Mouse (Mus musculus) left cerebral cortex, adult 9 months (tissue): ENCODE measurements around the gene Oprm1.

ENCODE experiments used
- DNase-seq, 2 experiments: peaks; one replicate each; pipeline ENCODE4 v3.0.0; 2022; ENCODE audit warnings: low spot score in 2 of 2

The Oprm1 gene

DNA sequence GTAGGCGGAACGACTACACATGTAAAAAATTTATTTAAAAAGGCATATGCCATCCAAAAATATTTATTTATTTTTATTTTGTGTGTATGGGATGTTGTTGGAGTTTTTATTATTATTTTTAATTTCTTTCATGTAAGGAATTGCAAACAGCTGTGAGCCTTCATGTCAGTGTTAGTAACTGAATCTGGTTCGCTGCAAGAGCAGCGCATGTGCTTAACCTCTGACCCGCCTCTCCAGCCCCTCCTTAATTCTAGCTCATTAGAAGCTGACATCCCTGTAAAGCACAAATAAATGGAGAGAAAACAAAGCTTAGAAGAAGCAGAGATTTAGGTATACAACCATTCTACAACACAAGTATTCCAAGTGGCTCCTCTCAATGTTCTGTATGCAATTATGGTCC lies 285.6 kb downstream of the Oprm1 start:
- DNase-seq, result no peak

DNA sequence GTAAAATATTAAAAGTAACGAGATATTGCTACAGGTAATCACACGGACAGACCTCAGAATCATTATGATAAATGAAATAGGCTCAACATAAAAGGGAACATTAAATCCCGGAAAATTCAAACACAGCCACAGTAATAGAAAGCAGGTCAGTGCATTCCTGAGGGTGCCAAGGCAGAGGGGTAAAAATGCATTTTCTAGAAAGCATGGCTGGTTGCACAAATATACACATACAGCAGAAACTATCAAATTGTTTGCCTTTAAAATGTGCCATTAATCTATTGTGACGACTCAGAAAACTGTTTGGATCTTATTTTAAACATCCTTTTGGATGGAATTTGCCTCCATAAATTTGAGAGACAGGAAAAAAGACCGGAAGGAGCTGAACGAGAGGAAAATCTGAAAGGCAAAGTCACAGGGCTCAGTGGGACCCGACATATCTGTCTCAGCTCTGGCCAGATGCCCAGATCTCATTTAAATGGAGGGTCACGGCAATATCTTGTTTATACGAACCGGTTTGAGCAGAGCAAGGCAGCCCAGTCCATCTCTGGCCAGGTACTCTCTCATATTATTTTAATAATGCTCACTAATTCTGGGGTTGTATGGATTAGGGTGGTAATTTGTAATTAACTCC lies 289.1 kb downstream of the Oprm1 start:
- DNase-seq, result no peak

DNA sequence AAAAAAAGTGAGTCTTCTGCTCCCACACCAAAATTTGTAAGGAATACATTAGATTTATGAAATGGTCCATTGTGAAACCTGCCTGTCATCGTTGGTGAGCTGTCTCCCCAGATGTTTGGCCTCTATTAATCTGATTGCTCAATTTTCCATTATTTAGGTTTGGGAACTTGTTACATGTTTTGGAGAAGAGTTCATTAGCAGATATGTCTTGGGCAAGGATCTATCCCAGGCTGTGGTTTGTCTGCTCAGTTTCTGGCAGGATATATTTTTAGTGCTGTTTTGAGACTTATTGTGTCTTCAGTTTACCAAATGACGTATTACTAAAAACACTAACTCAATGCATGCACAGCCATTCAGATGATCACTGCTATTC lies 289.6 kb downstream of the Oprm1 start:
- DNase-seq, result no peak

DNA sequence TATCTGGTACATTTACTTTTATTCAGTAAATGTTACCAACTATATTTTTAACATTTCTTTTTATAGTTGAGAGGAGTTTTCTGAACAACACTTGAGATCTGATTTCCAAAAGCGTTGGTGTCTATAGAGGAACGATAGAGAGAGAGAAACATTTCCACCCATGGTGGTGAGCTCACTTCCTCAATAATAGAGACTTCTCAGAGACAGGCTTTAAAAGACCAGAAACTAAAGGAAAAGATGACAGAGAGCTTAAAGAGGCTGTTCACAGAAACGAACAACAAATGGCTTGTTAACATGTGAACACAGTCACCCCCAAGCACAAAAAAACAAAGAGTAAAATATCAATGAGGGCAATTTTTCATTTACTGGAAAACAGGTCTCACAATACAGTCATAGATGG lies 291.6 kb downstream of the Oprm1 start:
- no peak for DNase-seq

DNA sequence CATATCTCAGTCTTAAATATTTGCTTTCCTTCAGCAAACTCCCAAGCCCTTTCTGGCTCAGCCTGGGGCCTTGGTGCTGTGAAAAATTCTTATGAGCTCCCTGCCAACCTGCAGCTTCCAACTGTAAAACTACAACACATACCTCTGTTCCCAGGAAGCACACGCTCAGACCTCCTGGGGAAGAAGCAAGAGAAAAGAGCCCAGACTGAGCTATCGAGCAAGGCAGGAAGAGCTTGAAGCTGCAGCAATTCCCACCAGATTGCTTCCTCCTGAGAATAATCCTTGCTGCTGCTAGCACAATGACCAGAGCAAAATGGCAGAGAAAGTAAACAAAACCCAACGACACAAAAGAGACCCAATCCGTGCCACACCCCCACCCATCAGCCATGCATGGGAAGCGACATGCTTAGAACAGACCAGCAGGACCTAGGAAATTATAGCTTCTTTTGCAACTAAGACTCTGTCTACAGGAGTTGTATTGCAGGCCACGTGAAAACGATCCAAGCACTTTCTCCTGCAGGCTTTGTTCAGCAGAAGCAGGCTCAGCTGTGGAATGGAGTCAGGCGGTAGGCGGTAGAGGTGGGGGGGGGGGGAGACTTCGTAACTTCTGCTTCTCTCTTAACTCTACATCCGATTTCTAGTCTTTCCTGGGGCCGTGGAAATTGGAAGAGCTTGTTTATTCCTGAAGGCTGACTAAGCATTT lies 294.2 kb downstream of the Oprm1 start, which contains the start of gene Ipcef1:
Ipcef1 (minus strand) TSS at position 164 of the 703 bp plus-strand sequence.
- no peak for DNase-seq

DNA sequence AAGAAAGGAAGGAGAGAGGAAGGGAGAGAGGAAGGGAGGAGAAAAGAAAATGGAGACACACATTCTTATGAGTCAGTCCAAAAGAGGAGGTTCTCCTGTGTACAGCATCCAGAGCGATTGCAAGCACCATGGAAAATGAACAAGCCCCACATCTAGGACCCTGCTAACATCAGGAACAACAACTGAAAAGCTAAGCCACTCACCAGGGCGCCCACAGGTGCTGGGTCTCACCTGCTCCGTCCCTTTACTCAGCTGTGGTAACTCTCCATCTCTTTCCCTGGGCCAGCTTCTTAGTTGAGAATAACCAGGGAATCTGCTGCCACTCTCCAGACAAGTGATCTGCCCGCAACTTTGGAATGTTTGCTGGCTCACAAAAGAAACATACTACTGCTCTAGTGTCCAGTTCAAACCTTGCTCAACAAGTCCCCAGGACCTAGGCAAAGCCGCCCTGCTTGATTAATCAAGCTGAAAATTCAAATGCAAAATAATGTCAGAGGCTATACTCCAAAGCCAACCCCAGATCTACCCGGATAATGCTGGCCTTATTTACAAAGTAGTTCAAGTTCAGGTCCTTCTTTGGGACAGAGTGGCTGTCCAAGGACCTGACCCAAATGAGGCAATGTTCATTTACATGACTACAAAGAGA lies 296.4 kb downstream of the Oprm1 start:
- DNase-seq, result no peak

DNA sequence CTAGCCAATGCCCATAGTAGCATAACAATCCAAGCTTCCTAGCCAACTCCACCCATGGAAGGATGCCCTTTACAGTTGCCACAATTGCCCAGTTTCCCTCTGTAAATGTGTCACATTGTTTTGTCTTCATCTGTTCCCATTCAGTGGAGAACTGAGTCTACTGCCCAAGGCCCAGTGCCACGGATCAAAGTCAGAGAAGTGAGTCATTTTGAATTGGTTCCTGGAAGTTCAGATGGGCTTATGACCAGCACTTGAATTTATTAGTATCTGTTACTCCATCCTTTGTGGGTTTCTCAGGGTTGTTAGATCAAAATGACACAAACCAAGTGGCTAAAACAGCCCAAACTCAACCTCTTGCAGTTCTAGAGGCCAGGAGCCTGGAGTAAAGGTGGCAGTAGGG lies 299.2 kb downstream of the Oprm1 start:
- no peak for DNase-seq

DNA sequence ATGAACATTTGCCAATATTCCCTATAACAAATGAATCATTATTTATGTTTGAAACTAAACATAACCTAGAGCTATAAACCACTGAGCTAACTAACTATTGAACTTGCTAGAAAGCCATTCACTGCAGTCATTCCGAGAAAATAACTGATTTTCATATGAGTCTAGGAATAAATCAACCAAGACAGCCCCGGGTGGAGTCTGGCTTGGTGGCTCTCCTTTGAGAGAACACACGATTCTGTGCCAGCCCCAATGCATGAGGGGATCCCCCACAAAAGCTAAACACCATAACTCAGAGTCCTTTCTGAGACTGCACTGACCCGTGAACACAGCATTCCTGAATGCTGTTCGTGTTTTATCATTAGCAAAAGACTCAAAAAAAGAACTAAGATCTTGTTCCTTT lies 302.0 kb downstream of the Oprm1 start:
- DNase-seq, result no peak

DNA sequence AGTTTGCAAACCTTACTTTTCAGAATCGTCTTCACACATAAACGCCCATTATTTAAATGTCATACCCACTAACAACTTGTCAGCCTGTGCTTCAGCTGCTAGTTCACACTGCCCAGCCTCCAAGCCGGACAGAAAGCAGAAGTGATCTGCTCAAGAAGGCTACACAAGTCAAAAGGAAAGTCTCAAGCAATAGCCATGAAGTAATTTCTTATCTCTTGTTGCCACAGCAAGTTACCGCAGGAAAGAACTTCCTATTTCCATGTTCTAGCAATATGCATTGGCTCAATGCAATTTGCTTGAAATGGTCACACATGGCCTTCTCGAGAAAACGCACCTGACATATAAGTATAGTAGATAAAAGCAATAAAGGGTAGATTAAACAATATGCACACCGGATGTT lies 304.7 kb downstream of the Oprm1 start:
- DNase-seq, result no peak

DNA sequence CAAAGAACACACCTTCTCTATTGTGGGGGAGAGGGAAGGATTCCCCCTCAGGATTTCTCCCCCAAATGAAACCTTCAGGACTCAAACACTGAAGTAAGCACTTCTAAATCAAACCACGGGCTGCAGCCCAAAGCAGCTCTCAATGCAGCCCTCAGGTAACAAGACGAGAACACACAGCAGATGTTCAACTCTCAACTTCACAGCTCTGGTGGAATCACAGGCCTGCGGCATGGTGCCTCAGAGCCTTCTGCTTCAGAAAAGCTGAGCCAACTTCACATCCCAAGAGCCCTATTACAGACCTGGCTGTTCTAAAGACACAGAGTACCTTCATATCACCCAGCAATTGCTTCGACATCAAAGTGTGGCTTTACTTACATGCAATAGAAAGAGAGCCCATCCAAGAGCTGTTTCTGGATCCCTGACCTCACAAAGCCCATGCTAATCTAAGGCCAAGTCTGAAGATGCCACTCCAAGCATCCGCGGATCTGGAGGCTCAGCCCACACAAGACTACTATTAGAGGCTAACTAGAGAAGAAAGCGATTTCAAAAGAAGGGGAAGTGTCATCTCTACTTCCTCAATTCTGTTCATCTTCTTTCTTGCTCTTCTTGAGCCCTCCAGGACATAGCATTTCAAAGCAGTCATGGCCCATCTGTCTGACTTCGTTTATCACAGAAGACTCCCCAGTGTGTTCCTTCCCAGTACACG lies 305.6 kb downstream of the Oprm1 start:
- DNase-seq, result peak; percentile 26 to 37

DNA sequence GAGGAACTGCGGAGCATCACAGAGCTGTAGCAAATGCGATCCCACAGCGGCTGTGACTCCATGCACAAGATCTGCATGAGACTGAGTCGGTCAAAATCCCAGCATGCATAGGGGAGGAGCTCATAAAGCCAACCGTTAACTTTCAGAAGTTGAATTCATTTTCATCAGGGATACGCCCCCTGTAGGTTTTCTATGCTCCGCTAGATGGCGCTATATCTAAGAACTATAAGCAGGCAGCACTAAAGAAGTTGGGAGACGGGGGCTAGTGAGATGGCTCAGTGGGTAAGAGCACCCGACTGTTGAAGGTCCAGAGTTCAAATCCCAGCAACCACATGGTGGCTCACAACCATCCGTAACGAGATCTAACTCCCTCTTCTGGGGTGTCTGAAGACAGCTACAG lies 310.3 kb downstream of the Oprm1 start:
- DNase-seq, result no peak

- no peak for DNase-seq
These were observed 310.8 kb downstream of the Oprm1 start for GRCm38 (mm10) chr10:7069090-7069489.

GRCm38 (mm10) chr10:7070100-7070835 lies 312.0 kb downstream of the Oprm1 start:
- no peak for DNase-seq

DNA sequence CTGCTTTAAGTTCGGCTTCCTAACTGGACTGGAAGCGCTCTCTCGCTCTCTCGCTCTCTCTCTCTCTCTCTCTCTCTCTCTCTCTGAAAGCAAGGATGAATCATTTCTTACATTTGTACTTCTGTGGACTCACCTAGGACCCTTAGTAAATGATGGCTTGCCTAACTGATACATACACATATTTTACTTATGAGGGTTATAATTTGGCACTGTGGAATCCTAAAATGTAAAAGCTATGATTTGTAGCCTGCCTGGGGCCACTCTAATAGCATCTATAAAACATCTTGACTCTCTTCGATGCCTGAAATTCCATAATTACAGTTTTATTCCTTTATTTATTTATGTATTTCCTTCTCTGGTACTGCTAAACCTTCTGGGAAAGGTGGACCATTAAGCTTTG lies 312.6 kb downstream of the Oprm1 start:
- no peak for DNase-seq

GRCm38 (mm10) chr10:7074231-7074630 lies 315.9 kb downstream of the Oprm1 start:
- no peak for DNase-seq

DNA sequence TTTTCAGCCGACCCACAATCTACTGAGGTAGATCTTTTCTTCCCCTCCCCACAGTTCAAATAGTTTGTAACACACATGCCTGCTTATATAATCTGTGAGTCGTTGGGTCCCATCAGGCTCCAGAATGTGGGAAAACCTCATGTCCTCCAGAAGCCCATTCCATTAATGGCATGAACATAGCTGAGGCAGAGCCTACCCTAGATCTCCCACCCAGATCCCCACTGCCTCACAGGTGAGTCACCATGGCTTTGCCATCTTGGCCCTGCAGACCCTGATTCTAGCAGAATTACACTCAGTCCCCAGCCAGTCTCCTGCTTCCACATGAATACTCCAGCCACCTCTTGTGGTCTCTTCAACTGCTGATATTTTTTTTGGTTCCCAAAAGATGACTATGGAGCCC lies 317.4 kb downstream of the Oprm1 start:
- no peak for DNase-seq

DNA sequence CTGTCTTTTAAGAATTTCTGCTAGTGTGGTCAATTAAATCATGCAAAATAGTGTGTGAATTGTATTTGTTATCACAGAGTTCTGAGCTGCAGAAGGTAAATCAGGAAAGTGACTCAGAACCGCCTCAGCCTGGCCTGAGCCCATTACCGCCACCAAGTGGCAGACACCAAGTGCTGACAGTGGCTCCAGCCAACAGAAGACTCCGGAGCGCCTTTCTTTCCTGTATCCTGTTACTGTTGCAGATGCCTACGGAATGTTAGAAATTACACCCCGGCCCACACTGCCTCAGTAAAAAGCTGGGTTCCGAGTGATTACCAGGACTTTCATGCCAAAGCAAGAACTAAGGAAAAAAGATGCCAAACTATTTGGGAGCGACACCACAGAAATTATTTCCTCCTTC lies 317.9 kb downstream of the Oprm1 start:
- peak; percentile 61 to 86 for DNase-seq

DNA sequence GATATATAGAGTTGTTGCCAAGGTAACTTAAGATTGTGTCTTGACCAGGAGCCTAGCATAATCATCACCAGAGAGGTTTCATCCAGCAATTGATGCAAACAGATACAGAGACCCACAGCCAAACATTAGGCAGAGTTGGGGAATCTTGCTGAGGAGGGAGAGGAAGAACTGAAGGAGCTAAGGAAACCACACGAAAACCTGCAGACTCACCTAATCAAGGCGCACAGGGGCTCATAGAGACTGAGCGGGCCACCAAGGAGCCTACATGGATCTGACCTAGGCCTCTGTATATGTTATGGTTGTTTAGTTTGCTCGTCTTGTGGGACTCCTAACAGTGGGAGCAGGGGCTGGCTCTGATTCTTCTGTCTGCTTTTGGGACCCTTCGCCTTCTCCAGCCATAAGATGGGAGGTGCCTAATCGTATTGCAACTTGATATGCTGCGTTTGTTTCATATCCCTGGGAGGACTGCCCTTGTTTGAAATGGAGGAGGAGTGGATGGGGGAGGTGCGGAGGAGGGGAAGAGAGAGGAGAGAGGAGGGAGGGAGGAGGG lies 318.4 kb downstream of the Oprm1 start:
- DNase-seq, result no peak

GRCm38 (mm10) chr10:7077389-7077808 lies 319.1 kb downstream of the Oprm1 start:
- DNase-seq, result no peak

DNA sequence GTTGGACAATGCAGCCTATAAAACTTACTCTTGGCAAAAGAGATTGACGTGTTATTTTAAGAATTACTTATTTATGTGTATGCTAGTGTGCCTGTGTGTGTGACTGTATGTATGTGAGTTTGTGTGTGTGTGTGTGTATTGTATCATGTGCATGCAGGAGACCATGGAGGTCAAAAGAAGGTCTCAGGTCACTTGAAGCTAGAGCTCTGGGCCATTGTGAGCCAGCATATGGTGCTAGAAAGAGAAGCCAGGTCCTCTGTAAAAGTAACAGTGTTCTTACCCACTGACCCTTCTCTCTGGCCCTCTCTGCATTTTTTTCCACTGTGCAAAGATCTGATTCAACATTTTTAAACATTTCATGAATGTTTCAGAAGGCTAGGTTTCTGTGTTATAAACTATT lies 319.7 kb downstream of the Oprm1 start:
- no peak for DNase-seq
